Mouse (Mus musculus) heart, adult 2 months (tissue): ENCODE measurements at regions not wholly inside any gene's neighbourhood (a gene's known extent, or its start where the extent isn't known, plus 50 kb on each side); places are given as distances from the start of the nearest gene placed in this dataset.

Experiments
- EP300 ChIP-seq: fragments of 200-500 bp; IDR thresholded peaks from 2 replicates; pipeline ENCODE4 v1.6.1; 2011; ENCODE audit warnings: low read depth, low read length, control low read depth; ENCODE audit not compliant: insufficient read depth
- POLR2A ChIP-seq: fragments of 200-500 bp; IDR thresholded peaks from 2 replicates; pipeline ENCODE4 v1.6.1; 2011; ENCODE audit warnings: mild to moderate bottlenecking, low read depth, low read length, control low read depth; ENCODE audit not compliant: insufficient read depth

- no peak for TF ChIP-seq POLR2A
- no peak for TF ChIP-seq EP300
Observed at GRCm38 (mm10) chr10:44601550-44601949, 73.2 kb upstream of the Prdm1 start.
